Mouse (Mus musculus): ENCODE results near the gene Hdac7. TPM values are rescaled to one million over a fixed set of nuclear protein-coding genes. Genes with fewer than 3 reads are reported as not detected.

Gene Hdac7
- polyA plus RNA-seq, 1 experiment from 2014 or later, result 28.0 TPM

- DNase-seq (ENCODE audit: low spot score) (no peak), ATAC-seq (ENCODE audit: low FRiP score) (no peak)
Measured at GRCm38 (mm10) chr15:97776919-97777318, 67.4 kb downstream of the Hdac7 start.

GRCm38 (mm10) chr15:97776514-97776913 lies 67.8 kb downstream of the Hdac7 start:
- H3K36me3 ChIP-seq (replicated peaks; ENCODE audit: control insufficient read depth, insufficient read depth), result no peaks in the 10 kb centered on the region
- H3K27me3 ChIP-seq (ENCODE audit: control insufficient read depth, insufficient read depth, low read length), result no peaks in the 10 kb centered on the region; the same call in 1 of the 2 replicates
- H3K27ac ChIP-seq, result no peak overlapping the region
- H3K9me3 ChIP-seq (ENCODE audit: control insufficient read depth, low read length), result no peaks in the 10 kb centered on the region
- peak; percentile 59 for DNase-seq (ENCODE audit: low spot score)
- H3K4me3 ChIP-seq (replicated peaks; ENCODE audit: low read length), result no peak overlapping the region
- H3K4me2 ChIP-seq (replicated peaks), result no peak overlapping the region
- no peaks in the 10 kb centered on the region; the same call in 1 of the 2 replicates for H3K4me1 ChIP-seq (replicated peaks; ENCODE audit: control insufficient read depth, insufficient read depth, low read length)
- 4% methylated on average over 8 of the region's 8 CpGs for WGBS
- ATAC-seq (ENCODE audit: low FRiP score), result no peak; the same call in 1 of the 2 replicates
- no peak overlapping the region for H3K9ac ChIP-seq

More at GRCm38 (mm10) chr15:97776919-97777318, 67.4 kb downstream of the Hdac7 start:
- WGBS, result 84% methylated on average over 6 of the region's 6 CpGs
- Histone ChIP-seq H3K4me2 (replicated peaks) (no peak overlapping the region), H3K27ac (no peak overlapping the region), H3K9me3 (ENCODE audit: control insufficient read depth, low read length) (no peaks in the 10 kb centered on the region), H3K9ac (no peak overlapping the region), H3K27me3 (ENCODE audit: control insufficient read depth, insufficient read depth, low read length) (no peaks in the 10 kb centered on the region; the same call in 1 of the 2 replicates), H3K4me3 (replicated peaks; ENCODE audit: low read length) (no peak overlapping the region), H3K36me3 (replicated peaks; ENCODE audit: control insufficient read depth, insufficient read depth) (no peaks in the 10 kb centered on the region), H3K4me1 (replicated peaks; ENCODE audit: control insufficient read depth, insufficient read depth, low read length) (peaks cover 2% of the 10 kb centered on the region; the same call in 1 of the 2 replicates)

GRCm38 (mm10) chr15:97773961-97774370 lies 70.3 kb downstream of the Hdac7 start:
- no peak for DNase-seq (ENCODE audit: low spot score)
- H3K4me2 ChIP-seq (replicated peaks), result no peak overlapping the region
- no peak overlapping the region for H3K27ac ChIP-seq
- WGBS, result 62% methylated on average over 5 of the region's 5 CpGs
- H3K9ac ChIP-seq, result no peak overlapping the region
- H3K9me3 ChIP-seq (ENCODE audit: control insufficient read depth, low read length), result no peaks in the 10 kb centered on the region
- no peaks in the 10 kb centered on the region; the same call in 1 of the 2 replicates for H3K4me1 ChIP-seq (replicated peaks; ENCODE audit: control insufficient read depth, insufficient read depth, low read length)
- ATAC-seq (ENCODE audit: low FRiP score), result peak; percentile 24; the same call in 1 of the 2 replicates
- no peaks in the 10 kb centered on the region for H3K36me3 ChIP-seq (replicated peaks; ENCODE audit: control insufficient read depth, insufficient read depth)
- peaks cover 13% of the 10 kb centered on the region for H3K27me3 ChIP-seq (ENCODE audit: control insufficient read depth, insufficient read depth, low read length)
- no peak overlapping the region for H3K4me3 ChIP-seq (replicated peaks; ENCODE audit: low read length)

GRCm38 (mm10) chr15:97773108-97773507 lies 71.2 kb downstream of the Hdac7 start:
- 51% methylated on average over 5 of the region's 5 CpGs for WGBS
- H3K9me3 ChIP-seq (ENCODE audit: control insufficient read depth, low read length), result no peaks in the 10 kb centered on the region
- H3K27me3 ChIP-seq (ENCODE audit: control insufficient read depth, insufficient read depth, low read length), result peaks cover 16% of the 10 kb centered on the region
- H3K9ac ChIP-seq, result no peak overlapping the region
- H3K4me1 ChIP-seq (replicated peaks; ENCODE audit: control insufficient read depth, insufficient read depth, low read length), result peaks cover 1% of the 10 kb centered on the region
- DNase-seq (ENCODE audit: low spot score) (no peak), ATAC-seq (ENCODE audit: low FRiP score) (no peak)
- H3K36me3 ChIP-seq (replicated peaks; ENCODE audit: control insufficient read depth, insufficient read depth), result no peaks in the 10 kb centered on the region
- H3K4me2 ChIP-seq (replicated peaks), result no peak overlapping the region
- H3K27ac ChIP-seq, result no peak overlapping the region
- H3K4me3 ChIP-seq (replicated peaks; ENCODE audit: low read length), result no peak overlapping the region

- Histone ChIP-seq H3K27ac (no peak overlapping the region), H3K27me3 (ENCODE audit: control insufficient read depth, insufficient read depth, low read length) (peaks cover 24% of the 10 kb centered on the region), H3K4me2 (replicated peaks) (no peak overlapping the region), H3K36me3 (replicated peaks; ENCODE audit: control insufficient read depth, insufficient read depth) (no peaks in the 10 kb centered on the region), H3K9me3 (ENCODE audit: control insufficient read depth, low read length) (no peaks in the 10 kb centered on the region), H3K9ac (no peak overlapping the region), H3K4me1 (replicated peaks; ENCODE audit: control insufficient read depth, insufficient read depth, low read length) (peaks cover 22% of the 10 kb centered on the region), H3K4me3 (replicated peaks; ENCODE audit: low read length) (no peak overlapping the region)
- ATAC-seq (ENCODE audit: low FRiP score) (no peak), DNase-seq (ENCODE audit: low spot score) (no peak)
- 70% methylated on average over 8 of the region's 8 CpGs for WGBS
Measured at GRCm38 (mm10) chr15:97770280-97770679, 74.0 kb downstream of the Hdac7 start.

- DNase-seq (ENCODE audit: low spot score) (peak; percentile 51), ATAC-seq (ENCODE audit: low FRiP score) (peak; percentile 12; the same call in 1 of the 2 replicates)
- H3K9me3 ChIP-seq (ENCODE audit: control insufficient read depth, low read length), result no peaks in the 10 kb centered on the region
- peaks cover 22% of the 10 kb centered on the region for H3K4me1 ChIP-seq (replicated peaks; ENCODE audit: control insufficient read depth, insufficient read depth, low read length)
- H3K4me2 ChIP-seq (replicated peaks), result peak overlapping the region; percentile 83
- peak overlapping the region; percentile 52 for H3K9ac ChIP-seq
- 0 out of 2 replicates have a peak overlapping the region, but pooled peaks have one; percentile 11 for H3K27ac ChIP-seq
- H3K36me3 ChIP-seq (replicated peaks; ENCODE audit: control insufficient read depth, insufficient read depth), result no peaks in the 10 kb centered on the region
- H3K27me3 ChIP-seq (ENCODE audit: control insufficient read depth, insufficient read depth, low read length), result peaks cover 24% of the 10 kb centered on the region
- WGBS, result 0% methylated on average over 18 of the region's 18 CpGs
- H3K4me3 ChIP-seq (replicated peaks; ENCODE audit: low read length), result peak overlapping the region; percentile 35
Measured at GRCm38 (mm10) chr15:97768192-97768591, 76.1 kb downstream of the Hdac7 start.

- H3K4me3 ChIP-seq (replicated peaks; ENCODE audit: low read length), result peak within 1 kb of the TSS; percentile 35
- H3K27me3 ChIP-seq (ENCODE audit: control insufficient read depth, insufficient read depth, low read length), result peaks cover 24% of the 10 kb centered on the region
- H3K36me3 ChIP-seq (replicated peaks; ENCODE audit: control insufficient read depth, insufficient read depth), result no peaks in the 10 kb centered on the region
Measured at GRCm38 (mm10) chr15:97767280-97768186, 76.8 kb downstream of the Hdac7 start, which contains the start of gene Rapgef3. TSS of gene Rapgef3 (minus strand) at chr15:97767972.

GRCm38 (mm10) chr15:97766594-97767279 lies 77.6 kb downstream of the Hdac7 start:
- Histone ChIP-seq H3K4me2 (replicated peaks) (peak overlapping the region; percentile 83), H3K9me3 (ENCODE audit: control insufficient read depth, low read length) (no peaks in the 10 kb centered on the region), H3K9ac (peak overlapping the region; percentile 52), H3K4me3 (replicated peaks; ENCODE audit: low read length) (peak overlapping the region; percentile 35), H3K4me1 (replicated peaks; ENCODE audit: control insufficient read depth, insufficient read depth, low read length) (peaks cover 22% of the 10 kb centered on the region), H3K27me3 (ENCODE audit: control insufficient read depth, insufficient read depth, low read length) (peaks cover 24% of the 10 kb centered on the region), H3K27ac (peak overlapping the region; percentile 65), H3K36me3 (replicated peaks; ENCODE audit: control insufficient read depth, insufficient read depth) (no peaks in the 10 kb centered on the region)
- ATAC-seq (ENCODE audit: low FRiP score) (peak; percentile 43; the same call in 1 of the 2 replicates), DNase-seq (ENCODE audit: low spot score) (no peak)
- WGBS, result 4% methylated on average over 23 of the region's 23 CpGs

More at GRCm38 (mm10) chr15:97767280-97768186, 76.8 kb downstream of the Hdac7 start, which contains the start of gene Rapgef3:
- H3K4me1 ChIP-seq (replicated peaks; ENCODE audit: control insufficient read depth, insufficient read depth, low read length), result peaks cover 22% of the 10 kb centered on the region
- peak; percentile 58 for DNase-seq (ENCODE audit: low spot score)
- ATAC-seq (ENCODE audit: low FRiP score), result peak; percentile 76
- no peaks in the 10 kb centered on the region for H3K9me3 ChIP-seq (ENCODE audit: control insufficient read depth, low read length)
- peak within 1 kb of the TSS; percentile 52 for H3K9ac ChIP-seq
- peak within 1 kb of the TSS; percentile 65 for H3K27ac ChIP-seq
- H3K4me2 ChIP-seq (replicated peaks), result peak within 1 kb of the TSS; percentile 83
- under 1% methylated on average over 43 of the region's 44 CpGs for WGBS

GRCm38 (mm10) chr15:97766194-97766593 lies 78.1 kb downstream of the Hdac7 start:
- ATAC-seq (ENCODE audit: low FRiP score), result peak; percentile 46; the same call in 1 of the 2 replicates
- Histone ChIP-seq H3K4me2 (replicated peaks) (peak overlapping the region; percentile 83), H3K4me1 (replicated peaks; ENCODE audit: control insufficient read depth, insufficient read depth, low read length) (peaks cover 22% of the 10 kb centered on the region), H3K9ac (peak overlapping the region; percentile 52), H3K4me3 (replicated peaks; ENCODE audit: low read length) (peak overlapping the region; percentile 35), H3K9me3 (ENCODE audit: control insufficient read depth, low read length) (no peaks in the 10 kb centered on the region), H3K27me3 (ENCODE audit: control insufficient read depth, insufficient read depth, low read length) (peaks cover 24% of the 10 kb centered on the region), H3K27ac (peak overlapping the region; percentile 65), H3K36me3 (replicated peaks; ENCODE audit: control insufficient read depth, insufficient read depth) (no peaks in the 10 kb centered on the region)
- peak; percentile 59 for DNase-seq (ENCODE audit: low spot score)
- WGBS, result 4% methylated on average over 8 of the region's 8 CpGs
